Mouse (Mus musculus): ENCODE measurements around the gene Bicd2.

Gene Bicd2

GRCm38 (mm10) chr13:49341012-49341830 is at the start of gene Bicd2:
Bicd2 (plus strand) TSS chr13:49341585.
- peak; percentile 93 to 94 for DNase-seq (ENCODE audit: low read depth in 2 of 2, low spot score in 2 of 2)

- DNase-seq (ENCODE audit: low read depth in 2 of 2, low spot score in 2 of 2): no peak
These were observed 49.4 kb upstream of the Bicd2 start for GRCm38 (mm10) chr13:49291949-49292348.

- DNase-seq (ENCODE audit: low read depth in 2 of 2, low spot score in 2 of 2): no peak
These were observed 47.3 kb upstream of the Bicd2 start for GRCm38 (mm10) chr13:49294108-49294507.

GRCm38 (mm10) chr13:49296270-49296669 is 45.1 kb upstream of the Bicd2 start:
- no peak for DNase-seq (ENCODE audit: low read depth in 2 of 2, low spot score in 2 of 2)

- DNase-seq (ENCODE audit: low read depth in 2 of 2, low spot score in 2 of 2): peak; percentile 3 to 7
These were observed 42.6 kb upstream of the Bicd2 start for GRCm38 (mm10) chr13:49298514-49299381.

- no peak for DNase-seq (ENCODE audit: low read depth in 2 of 2, low spot score in 2 of 2)
These were observed 40.6 kb upstream of the Bicd2 start for GRCm38 (mm10) chr13:49300771-49301170.

GRCm38 (mm10) chr13:49306771-49307310 is 34.5 kb upstream of the Bicd2 start:
- DNase-seq (ENCODE audit: low read depth in 2 of 2, low spot score in 2 of 2): no peak

- peak; percentile 60 to 71 for DNase-seq (ENCODE audit: low read depth in 2 of 2, low spot score in 2 of 2)
These were observed 33.9 kb upstream of the Bicd2 start for GRCm38 (mm10) chr13:49307311-49307969.

GRCm38 (mm10) chr13:49308206-49308605 is 33.2 kb upstream of the Bicd2 start:
- DNase-seq (ENCODE audit: low read depth in 2 of 2, low spot score in 2 of 2): peak; percentile 11 to 20

GRCm38 (mm10) chr13:49308861-49309403 is 32.5 kb upstream of the Bicd2 start:
- DNase-seq (ENCODE audit: low read depth in 2 of 2, low spot score in 2 of 2): peak; percentile 68 to 69

- no peak for DNase-seq (ENCODE audit: low read depth in 2 of 2, low spot score in 2 of 2)
These were observed 31.9 kb upstream of the Bicd2 start for GRCm38 (mm10) chr13:49309501-49309900.

GRCm38 (mm10) chr13:49311642-49312041 is 29.7 kb upstream of the Bicd2 start:
- no peak for DNase-seq (ENCODE audit: low read depth in 2 of 2, low spot score in 2 of 2)

- no peak for DNase-seq (ENCODE audit: low read depth in 2 of 2, low spot score in 2 of 2)
These were observed 24.8 kb upstream of the Bicd2 start for GRCm38 (mm10) chr13:49316386-49317162.

GRCm38 (mm10) chr13:49317508-49317907 is 23.9 kb upstream of the Bicd2 start:
- no peak for DNase-seq (ENCODE audit: low read depth in 2 of 2, low spot score in 2 of 2)

- DNase-seq (ENCODE audit: low read depth in 2 of 2, low spot score in 2 of 2): no peak
These were observed 23.5 kb upstream of the Bicd2 start for GRCm38 (mm10) chr13:49317914-49318313.

GRCm38 (mm10) chr13:49320040-49320439 is 21.3 kb upstream of the Bicd2 start, which contains the start of gene Fgd3:
Fgd3 (minus strand) TSS chr13:49320311.
- DNase-seq (ENCODE audit: low read depth in 2 of 2, low spot score in 2 of 2): no peak

GRCm38 (mm10) chr13:49320514-49320913 is 20.9 kb upstream of the Bicd2 start:
- DNase-seq (ENCODE audit: low read depth in 2 of 2, low spot score in 2 of 2): no peak

- DNase-seq (ENCODE audit: low read depth in 2 of 2, low spot score in 2 of 2): no peak
These were observed 19.9 kb upstream of the Bicd2 start for GRCm38 (mm10) chr13:49321452-49321851.

GRCm38 (mm10) chr13:49322169-49322568 is 19.2 kb upstream of the Bicd2 start:
- DNase-seq (ENCODE audit: low read depth in 2 of 2, low spot score in 2 of 2): no peak

GRCm38 (mm10) chr13:49322739-49323138 is 18.6 kb upstream of the Bicd2 start:
- no peak for DNase-seq (ENCODE audit: low read depth in 2 of 2, low spot score in 2 of 2)
